Comparison of ENCODE assay signal across 23 mouse cellular contexts in genomic region chr15:62236056-62236455, GRCm38 (mm10).
DNase-seq lines count a peak whose midpoint lies in the region; TF ChIP-seq lines count a peak whose summit lies in the region.
"Had no signal": no experiment of that assay in that cellular context is flagged by ENCODE, and none has a peak within 500 bp of the region (broad histone marks: within the 10 kb centered on the region; RNA-seq: fewer than 3 reads in every experiment).

No protein-coding gene starts in this region.

- H3K9ac ChIP-seq in MEL (ENCODE audit: control insufficient read depth, low read depth, low read length, poor library complexity, severe bottlenecking) = no peak overlapping the region
- H3K9ac ChIP-seq: embryonic facial prominence, embryonic 13.5 days; embryonic facial prominence, embryonic 15.5 days; forebrain, embryonic 12.5 days had no signal

- peaks cover 5 to 11% of the 10 kb centered on the region in 2 experiments; a peak in 2 of 4 replicates for H3K4me1 ChIP-seq in MEL (ENCODE audit: control insufficient read depth in 1 of 2, insufficient read depth in 2 of 2, low read length in 2 of 2)
- no peaks in the 10 kb centered on the region for H3K4me1 ChIP-seq in brown adipose tissue, adult 24 weeks (ENCODE audit: control insufficient read depth, insufficient read depth, insufficient read length, low read length)
- H3K4me1 ChIP-seq: embryonic facial prominence, embryonic 13.5 days; embryonic facial prominence, embryonic 15.5 days; forebrain, embryonic 10.5 days; forebrain, embryonic 12.5 days had no signal

- H3K27me3 ChIP-seq in MEL (ENCODE audit: control insufficient read depth in 1 of 2, insufficient read depth in 2 of 2, low read length in 2 of 2) = no peaks in the 10 kb centered on the region
- H3K27me3 ChIP-seq: embryonic facial prominence, embryonic 13.5 days; embryonic facial prominence, embryonic 15.5 days; forebrain, embryonic 12.5 days had no signal

- TF ChIP-seq EP300 in MEL (IDR thresholded peaks at IDR 0.05; ENCODE audit: low read depth in 1 of 2, low read length in 2 of 2) = no peak

- H3K79me2 ChIP-seq in MEL (ENCODE audit: control insufficient read depth, insufficient read depth, low read length, poor library complexity) = peaks cover 14% of the 10 kb centered on the region; the same call in 1 of the 2 replicates

- H3K36me3 ChIP-seq in MEL (ENCODE audit: control insufficient read depth in 1 of 2, insufficient read depth in 2 of 2, low read length in 2 of 2) = peaks cover 36 to 54% of the 10 kb centered on the region in 2 experiments
- H3K36me3 ChIP-seq: embryonic facial prominence, embryonic 13.5 days; embryonic facial prominence, embryonic 15.5 days; forebrain, embryonic 10.5 days; forebrain, embryonic 12.5 days; G1E had no signal

- TF ChIP-seq POLR2A in MEL (IDR thresholded peaks at IDR 0.05; ENCODE audit: control insufficient read depth in 1 of 2, insufficient read depth in 1 of 2, low read depth in 1 of 2, low read length in 2 of 2, poor library complexity in 1 of 2) = peak in 1 of 2 experiments; percentile 28; a peak in 1 of 4 replicates

- H3K9me3 ChIP-seq in MEL (replicated peaks; ENCODE audit: insufficient read depth, low read length) = no peaks in the 10 kb centered on the region
- H3K9me3 ChIP-seq: embryonic facial prominence, embryonic 13.5 days; embryonic facial prominence, embryonic 15.5 days; forebrain, embryonic 10.5 days; forebrain, embryonic 12.5 days; G1E had no signal

- peak overlapping the region; percentile 12; the same call in 1 of the 2 replicates for H3K27ac ChIP-seq in MEL (ENCODE audit: control insufficient read depth, low read depth, low read length)
- peak overlapping the region; percentile 38; the same call in 1 of the 2 replicates for H3K27ac ChIP-seq in brown adipose tissue, adult 24 weeks (replicated peaks; ENCODE audit: low read depth, low read length)
- H3K27ac ChIP-seq: embryonic facial prominence, embryonic 13.5 days; embryonic facial prominence, embryonic 15.5 days; forebrain, embryonic 10.5 days; forebrain, embryonic 12.5 days had no signal

- DNase-seq in adrenal gland, postnatal 14 days = peak; percentile 56
- DNase-seq in adrenal gland, postnatal 25 days = no peak
- peak; percentile 24 to 37 for DNase-seq in heart, adult 18-20 months
- DNase-seq in heart, postnatal 14 days = no peak
- no peak for DNase-seq in MEL (ENCODE audit: low read depth, low spot score)
- DNase-seq in urinary bladder, postnatal 4 days (ENCODE audit: low spot score in 2 of 2) = no peak
- no peak for DNase-seq in left cerebral cortex, adult 11 months (ENCODE audit: low spot score)
- DNase-seq: adrenal gland, adult 2 months; adrenal gland, postnatal 36 days; cerebellum, adult 11 months; cerebellum, adult 18-20 months; cerebellum, adult 8-10 months; cerebellum, adult 9-11 months; cerebellum, postnatal 14 days; cerebellum, postnatal 36 days; embryo, embryonic 11 days had no signal

- no peak for TF ChIP-seq RAD21 in MEL (IDR thresholded peaks at IDR 0.05; ENCODE audit: low read depth, low read length)

- intact Hi-C loops in heart, postnatal 14 days (cut with DNase I) = no loop called here

- TF ChIP-seq CTCF in MEL (IDR thresholded peaks at IDR 0.05 in 2 of 3, conservative IDR thresholded peaks at IDR 0.05 in 1 of 3; ENCODE audit: control insufficient read depth in 1 of 3, insufficient read depth in 1 of 3, low read depth in 2 of 3, low read length in 3 of 3, poor library complexity in 1 of 3, severe bottlenecking in 1 of 3) = no peak

- no peak overlapping the region for H3K4me3 ChIP-seq in MEL (ENCODE audit: control insufficient read depth in 1 of 2, insufficient read depth in 1 of 2, low read depth in 2 of 2, low read length in 2 of 2)
- no peak overlapping the region for H3K4me3 ChIP-seq in brown adipose tissue, adult 24 weeks (ENCODE audit: insufficient read depth, low read depth, low read length)
- H3K4me3 ChIP-seq: embryonic facial prominence, embryonic 13.5 days; embryonic facial prominence, embryonic 15.5 days; erythroblast, embryonic 14.5 days; forebrain, embryonic 10.5 days; forebrain, embryonic 12.5 days had no signal

TF ChIP-seq in MEL, 35 proteins besides CTCF, POLR2A, EP300 and RAD21:
- TF ChIP-seq CHD2 (IDR thresholded peaks at IDR 0.05; ENCODE audit: low read length) (0 out of 2 replicates have a peak, but pooled peaks have one; percentile 1), POLR2AphosphoS2 (IDR thresholded peaks at IDR 0.05; ENCODE audit: low read length) (0 out of 2 replicates have a peak, but pooled peaks have one; percentile 20), KAT2A (conservative IDR thresholded peaks at IDR 0.05; ENCODE audit: low read depth, low read length) (no peak), ELF1 (IDR thresholded peaks at IDR 0.05; ENCODE audit: low read depth, low read length) (no peak), MYB (IDR thresholded peaks at IDR 0.05; ENCODE audit: low read depth, low read length) (peak; percentile 1; the same call in 1 of the 2 replicates)
TF ChIP-seq in MEL: peak in this region for 3.

Comparison
In these comparisons a context has a peak if more than half of its experiments do, and no peak if none do; other contexts are left out.
1. DNase-seq: peak in adrenal gland, postnatal 14 days (single experiment) and heart, adult 18-20 months (2 of 2); none in adrenal gland, postnatal 25 days (single experiment), heart, postnatal 14 days (0 of 2), MEL (single experiment), urinary bladder, postnatal 4 days (0 of 2) and left cerebral cortex, adult 11 months (single experiment).